In the genomic region with DNA sequence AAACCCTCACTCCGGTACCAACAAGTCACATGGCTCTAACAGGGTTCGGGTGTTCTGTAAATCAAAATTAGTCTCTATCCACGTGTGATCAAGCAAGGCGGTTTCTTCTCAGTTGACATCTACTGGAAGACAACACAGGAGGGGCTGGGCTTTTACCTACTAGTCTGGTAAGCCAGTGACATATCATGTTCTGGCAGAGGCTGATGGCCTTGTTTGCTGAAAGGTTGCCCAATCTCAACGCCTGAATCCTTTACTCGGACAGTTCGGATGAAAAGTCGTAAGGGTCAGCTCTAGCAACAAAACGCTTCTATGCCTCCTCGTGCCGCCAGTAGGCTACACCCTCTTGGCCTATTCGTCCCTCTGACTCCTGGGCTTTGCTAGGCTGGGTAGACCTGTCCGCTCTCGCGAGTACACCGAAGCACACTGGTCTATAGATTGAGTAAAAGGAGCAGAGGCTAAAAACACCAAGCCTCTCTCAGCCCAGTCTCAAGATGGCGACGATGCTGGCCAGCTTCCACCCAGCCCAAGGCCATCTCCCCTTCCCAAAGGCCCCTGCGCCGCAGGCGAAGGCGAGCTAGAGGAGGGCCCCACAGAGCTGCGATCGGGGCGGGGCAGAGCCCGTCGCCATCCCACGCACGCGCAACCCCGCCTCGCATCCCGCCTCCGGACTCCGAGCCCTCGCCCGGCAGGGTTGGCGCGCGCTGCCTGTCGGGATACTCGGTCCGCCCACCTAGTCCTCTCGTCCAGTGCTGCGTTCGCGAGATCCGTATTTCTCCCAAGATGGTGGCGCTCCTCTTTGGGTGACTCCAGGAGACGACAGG, we compare ENCODE assay signal across 8 mouse cellular contexts. TPM values are rescaled to one million over a fixed set of nuclear protein-coding genes. Genes with fewer than 3 reads are reported as not detected.
A peak's percentile ranks its signal among the peaks of the same experiment; 100 is the strongest.
DNase-seq lines count a peak whose midpoint lies in the region; ATAC-seq and TF ChIP-seq lines count a peak whose summit lies in the region.

A gene (plus strand): TSS at position 706 of the 821 bp plus-strand sequence.

- DNase-seq in A20 (ENCODE audit: low read depth, low spot score) = peak; percentile 97
- peak; percentile 98 for DNase-seq in heart, adult 9 months (ENCODE audit: low spot score in 2 of 2)
- DNase-seq in monocyte, adult 2 months (ENCODE audit: low read depth in 1 of 2, low spot score in 2 of 2) = peak; percentile 93 to 96
- peak; percentile 95 to 98 for DNase-seq in spleen, postnatal 4 days (ENCODE audit: low spot score in 2 of 2)

- H3K4me2 ChIP-seq in kidney, embryonic 14.5 days (replicated peaks; ENCODE audit: low read depth, low read length) = peak within 1 kb of the TSS; percentile 67
- H3K4me2 ChIP-seq in limb, embryonic 15.5 days = peak within 1 kb of the TSS; percentile 51

- peak; percentile 98 for ATAC-seq in kidney, embryonic 14.5 days (ENCODE audit: low FRiP score, low TSS enrichment)
- peak; percentile 98 for ATAC-seq in limb, embryonic 15.5 days (ENCODE audit: insufficient number of reproducible peaks, low FRiP score, low TSS enrichment, low read depth)

- H3K27ac ChIP-seq in bone marrow macrophage, adult 2 months (ENCODE audit: insufficient read depth, low read depth, low read length) = peak within 1 kb of the TSS; percentile 92
- peak within 1 kb of the TSS; percentile 86 for H3K27ac ChIP-seq in embryonic fibroblast, embryonic 13.5 days (ENCODE audit: insufficient read depth, low read length)
- peak within 1 kb of the TSS; percentile 98 for H3K27ac ChIP-seq in kidney, embryonic 14.5 days (ENCODE audit: low read depth, low read length)
- peak within 1 kb of the TSS; percentile 98 for H3K27ac ChIP-seq in limb, embryonic 15.5 days

- peak within 1 kb of the TSS; percentile 98 for H3K4me3 ChIP-seq in bone marrow macrophage, adult 2 months (ENCODE audit: insufficient read depth, low read length)
- peak within 1 kb of the TSS; percentile 74 for H3K4me3 ChIP-seq in embryonic fibroblast, embryonic 13.5 days (ENCODE audit: insufficient read depth, low read length)
- H3K4me3 ChIP-seq in kidney, embryonic 14.5 days (ENCODE audit: low read length) = peak within 1 kb of the TSS; percentile 90
- H3K4me3 ChIP-seq in limb, embryonic 15.5 days = peak within 1 kb of the TSS; percentile 95

- TF ChIP-seq POLR2A in bone marrow macrophage, adult 2 months (IDR thresholded peaks at IDR 0.05; ENCODE audit: borderline replicate concordance, low read depth, low read length) = no peak
- TF ChIP-seq POLR2A in embryonic fibroblast, embryonic 13.5 days (IDR thresholded peaks at IDR 0.05; ENCODE audit: low read depth, low read length) = peak; percentile 78

- peaks cover 3% of the 10 kb centered on the region; the same call in 1 of the 2 replicates for H3K4me1 ChIP-seq in bone marrow macrophage, adult 2 months (ENCODE audit: control insufficient read depth, insufficient read depth, low read length)
- H3K4me1 ChIP-seq in embryonic fibroblast, embryonic 13.5 days (ENCODE audit: control insufficient read depth, insufficient read depth, low read length) = no peaks in the 10 kb centered on the region
- peaks cover 10% of the 10 kb centered on the region; the same call in 1 of the 2 replicates for H3K4me1 ChIP-seq in kidney, embryonic 14.5 days (ENCODE audit: control insufficient read depth, insufficient read depth, low read length)
- no peaks in the 10 kb centered on the region; the same call in 1 of the 2 replicates for H3K4me1 ChIP-seq in limb, embryonic 15.5 days

- H3K9me3 ChIP-seq in kidney, embryonic 14.5 days (ENCODE audit: control insufficient read depth, low read length) = no peaks in the 10 kb centered on the region
- H3K9me3 ChIP-seq in limb, embryonic 15.5 days = no peaks in the 10 kb centered on the region

- H3K27me3 ChIP-seq in kidney, embryonic 14.5 days (ENCODE audit: control insufficient read depth, insufficient read depth, low read length) = no peaks in the 10 kb centered on the region
- no peaks in the 10 kb centered on the region for H3K27me3 ChIP-seq in limb, embryonic 15.5 days

- WGBS in kidney, embryonic 14.5 days = under 1% methylated on average over 34 of the region's 50 CpGs
- WGBS in limb, embryonic 15.5 days = under 1% methylated on average over 44 of the region's 50 CpGs

- H3K9ac ChIP-seq in kidney, embryonic 14.5 days (ENCODE audit: low read depth, low read length) = peak within 1 kb of the TSS; percentile 94
- peak within 1 kb of the TSS; percentile 98 for H3K9ac ChIP-seq in limb, embryonic 15.5 days

- H3K36me3 ChIP-seq in kidney, embryonic 14.5 days (ENCODE audit: control insufficient read depth, insufficient read depth, low read length) = no peaks in the 10 kb centered on the region
- no peaks in the 10 kb centered on the region for H3K36me3 ChIP-seq in limb, embryonic 15.5 days

- no peak for TF ChIP-seq CTCF in bone marrow macrophage, adult 2 months (IDR thresholded peaks at IDR 0.05; ENCODE audit: low read depth, low read length)
- no peak for TF ChIP-seq CTCF in embryonic fibroblast, embryonic 13.5 days (IDR thresholded peaks at IDR 0.05; ENCODE audit: borderline replicate concordance, insufficient read depth, low read length)

RNA-seq across cellular contexts. Expression of the gene that starts here (rescaled TPM):
- polyA plus RNA-seq in bone marrow macrophage, adult 2 months (2012; ENCODE audit: insufficient read depth, insufficient read length, missing spikeins) = 42.1 and 43.2 TPM in 2 replicates
- 63.8 and 72.1 TPM in 2 replicates for polyA plus RNA-seq in embryonic fibroblast, embryonic 13.5 days (2011; ENCODE audit: insufficient read length, low read depth, missing spikeins)
- polyA plus RNA-seq in kidney, embryonic 14.5 days (2014; fragmentation: Nextera tagmentation; extraction: Ambion mirVana) = 101 and 139 TPM in 2 replicates
- polyA plus RNA-seq in limb, embryonic 15.5 days (2015; fragmentation: Nextera tagmentation; extraction: Ambion mirVana) = 122 and 127 TPM in 2 replicates

Comparison
In these comparisons a context has a peak if more than half of its experiments do, and no peak if none do; other contexts are left out.
1. Peak in every context shown above with its lines: DNase-seq, ATAC-seq, H3K4me3 ChIP-seq and H3K27ac ChIP-seq.